Mouse (Mus musculus) intestine, postnatal 0 days (tissue): ENCODE data around the gene Sptbn4. TPM values are rescaled to one million over a fixed set of nuclear protein-coding genes. Genes with fewer than 3 reads are reported as not detected.

Experiments
- ATAC-seq: fragments of 200-750 bp; cut with Nextera tagmentation; 2 replicates; pipeline ENCODE4 v1.8.0; 2017; ENCODE audit warnings: mild to moderate bottlenecking, moderate TSS enrichment, moderate library complexity
- H3K27ac ChIP-seq: fragments of 300-500 bp; sonication (generic); 2 replicates; pipeline ENCODE4 v1.5.1; 2014; ENCODE audit warnings: mild to moderate bottlenecking, low read depth, low read length, moderate library complexity
- H3K27me3 ChIP-seq: fragments of 300-500 bp; sonication (generic); replicated peaks from 2 replicates; pipeline ENCODE4 v1.6.1; 2014; ENCODE audit warnings: low read length, mixed read lengths; ENCODE audit not compliant: control insufficient read depth, insufficient read depth
- H3K36me3 ChIP-seq: fragments of 300-500 bp; sonication (generic); 2 replicates; pipeline ENCODE4 v1.6.1; 2014; ENCODE audit warnings: mild to moderate bottlenecking, moderate library complexity; ENCODE audit not compliant: control insufficient read depth, insufficient read depth
- H3K4me1 ChIP-seq: fragments of 300-500 bp; sonication (generic); replicated peaks from 2 replicates; pipeline ENCODE4 v1.6.1; 2014; ENCODE audit warnings: antibody characterized with exemption, low read length, mixed read lengths; ENCODE audit not compliant: control insufficient read depth, insufficient read depth
- H3K4me2 ChIP-seq: fragments of 300-500 bp; sonication (generic); replicated peaks from 2 replicates; pipeline ENCODE4 v1.6.1; 2014; ENCODE audit warnings: low read depth, mild to moderate bottlenecking, moderate library complexity
- H3K4me3 ChIP-seq: fragments of 300-500 bp; sonication (generic); 2 replicates; pipeline ENCODE4 v1.5.1; 2014; ENCODE audit warnings: low read depth, low read length
- H3K9ac ChIP-seq: fragments of 300-500 bp; sonication (generic); 2 replicates; pipeline ENCODE4 v1.6.1; 2014; ENCODE audit warnings: mild to moderate bottlenecking, low read depth, low read length
- H3K9me3 ChIP-seq: fragments of 300-500 bp; sonication (generic); 2 replicates; pipeline ENCODE4 v1.6.1; 2016; ENCODE audit warnings: mixed run types; ENCODE audit not compliant: control insufficient read depth
- CTCF ChIP-seq: sonication (generic); IDR thresholded peaks from 2 replicates; pipeline ENCODE4 v1.5.1; 2016; ENCODE audit warnings: low read depth, mild to moderate bottlenecking, control low read depth, antibody characterized with exemption, moderate library complexity
- WGBS: fragments of 180-500 bp; shearing (Covaris S2); extraction: QIAGEN DNeasy Blood & Tissue Kit; methylation state at CpG from one replicate; pipeline ENCODE4 v1.1.7; 2014; 5-methylcytosine and 5-hydroxymethylcytosine counted together
- polyA plus RNA-seq: library from polyadenylated mRNA; unstranded; fragments of >200 nt; fragmentation: Nextera tagmentation; extraction: Ambion mirVana; gene quantifications from 2 replicates; pipeline ENCODE4 v1.2.1, GENCODE M21; 2015

Gene Sptbn4
- polyA plus RNA-seq, 1 experiment from 2014 or later, result 0.17 TPM

GRCm38 (mm10) chr7:27331541-27331851 lies 116.0 kb downstream of the Sptbn4 start:
- Histone ChIP-seq H3K9me3 (no peaks in the 10 kb centered on the region), H3K4me1 (peaks cover 8% of the 10 kb centered on the region; the same call in 1 of the 2 replicates), H3K4me2 (peak overlapping the region; percentile 82), H3K27ac (peak overlapping the region; percentile 61), H3K9ac (no peak overlapping the region), H3K4me3 (peak overlapping the region; percentile 58), H3K27me3 (peaks cover 72% of the 10 kb centered on the region), H3K36me3 (no peaks in the 10 kb centered on the region)
- ATAC-seq, result no peak
- no peak for TF ChIP-seq CTCF
- WGBS, result 4% methylated on average over 8 of the region's 8 CpGs

- H3K9me3 ChIP-seq, result no peaks in the 10 kb centered on the region
- H3K4me1 ChIP-seq, result peaks cover 8% of the 10 kb centered on the region; the same call in 1 of the 2 replicates
- no peaks in the 10 kb centered on the region for H3K36me3 ChIP-seq
- peak; percentile 60 for ATAC-seq
- TF ChIP-seq CTCF, result no peak
- under 1% methylated on average over 39 of the region's 39 CpGs for WGBS
- H3K4me3 ChIP-seq, result peak overlapping the region; percentile 58
- no peak overlapping the region for H3K9ac ChIP-seq
- peak overlapping the region; percentile 61 for H3K27ac ChIP-seq
- H3K4me2 ChIP-seq, result peak overlapping the region; percentile 82
- H3K27me3 ChIP-seq, result peaks cover 70% of the 10 kb centered on the region
Observed at GRCm38 (mm10) chr7:27330709-27331540, 116.6 kb downstream of the Sptbn4 start.

GRCm38 (mm10) chr7:27329981-27330380 lies 117.5 kb downstream of the Sptbn4 start:
- no peak for ATAC-seq
- Histone ChIP-seq H3K9me3 (no peaks in the 10 kb centered on the region), H3K4me1 (peaks cover 8% of the 10 kb centered on the region; the same call in 1 of the 2 replicates), H3K4me3 (peak overlapping the region; percentile 58), H3K36me3 (no peaks in the 10 kb centered on the region), H3K27ac (no peak overlapping the region), H3K9ac (no peak overlapping the region), H3K4me2 (peak overlapping the region; percentile 82), H3K27me3 (peaks cover 65% of the 10 kb centered on the region)
- no peak for TF ChIP-seq CTCF
- 27% methylated on average over 17 of the region's 17 CpGs for WGBS

GRCm38 (mm10) chr7:27329326-27329947 lies 118.0 kb downstream of the Sptbn4 start:
- no peaks in the 10 kb centered on the region for H3K9me3 ChIP-seq
- H3K4me2 ChIP-seq, result peak overlapping the region; percentile 55
- no peak overlapping the region for H3K27ac ChIP-seq
- ATAC-seq, result no peak
- WGBS, result 8% methylated on average over 45 of the region's 45 CpGs
- H3K36me3 ChIP-seq, result no peaks in the 10 kb centered on the region
- peak; percentile 87 for TF ChIP-seq CTCF
- H3K27me3 ChIP-seq, result peaks cover 60% of the 10 kb centered on the region
- H3K4me1 ChIP-seq, result peaks cover 8% of the 10 kb centered on the region; the same call in 1 of the 2 replicates
- peak overlapping the region; percentile 21 for H3K4me3 ChIP-seq
- H3K9ac ChIP-seq, result no peak overlapping the region

GRCm38 (mm10) chr7:27328648-27329047 lies 118.8 kb downstream of the Sptbn4 start:
- Histone ChIP-seq H3K27ac (no peak overlapping the region), H3K4me3 (no peak overlapping the region), H3K9me3 (no peaks in the 10 kb centered on the region), H3K4me1 (peaks cover 8% of the 10 kb centered on the region; the same call in 1 of the 2 replicates), H3K9ac (no peak overlapping the region), H3K27me3 (peaks cover 53% of the 10 kb centered on the region), H3K36me3 (no peaks in the 10 kb centered on the region; the same call in 1 of the 2 replicates), H3K4me2 (no peak overlapping the region; the same call in 1 of the 2 replicates)
- 45% methylated on average over 16 of the region's 16 CpGs for WGBS
- no peak for ATAC-seq
- TF ChIP-seq CTCF, result no peak

GRCm38 (mm10) chr7:27328161-27328560 lies 119.3 kb downstream of the Sptbn4 start:
- no peak for ATAC-seq
- Histone ChIP-seq H3K9ac (no peak overlapping the region), H3K4me3 (no peak overlapping the region), H3K4me1 (peaks cover 8% of the 10 kb centered on the region; the same call in 1 of the 2 replicates), H3K9me3 (no peaks in the 10 kb centered on the region), H3K36me3 (no peaks in the 10 kb centered on the region; the same call in 1 of the 2 replicates), H3K4me2 (no peak overlapping the region), H3K27me3 (peaks cover 50% of the 10 kb centered on the region), H3K27ac (no peak overlapping the region)
- WGBS, result 84% methylated on average over 11 of the region's 11 CpGs
- TF ChIP-seq CTCF, result no peak
